8 mouse cellular contexts compared by ENCODE assay signal in genomic region chr11:49203129-49203768, GRCm38 (mm10). TPM values are rescaled to one million over a fixed set of nuclear protein-coding genes. Genes with fewer than 3 reads are reported as not detected.
DNase-seq lines count a peak whose midpoint lies in the region; ATAC-seq lines count a peak whose summit lies in the region.

Zfp62 (plus strand) TSS chr11:49203292.

- peak within 1 kb of the TSS; percentile 68 for H3K4me2 ChIP-seq in embryonic facial prominence, embryonic 14.5 days (ENCODE audit: low read depth, low read length)
- H3K4me2 ChIP-seq in kidney, embryonic 14.5 days (replicated peaks; ENCODE audit: low read depth, low read length) = peak within 1 kb of the TSS; percentile 75
- peak within 1 kb of the TSS; percentile 69 for H3K4me2 ChIP-seq in limb, embryonic 15.5 days

- peak within 1 kb of the TSS; percentile 99 for H3K27ac ChIP-seq in embryonic facial prominence, embryonic 14.5 days (replicated peaks; ENCODE audit: low read depth, low read length)
- peak within 1 kb of the TSS; percentile 99 for H3K27ac ChIP-seq in kidney, embryonic 14.5 days (ENCODE audit: low read depth, low read length)
- H3K27ac ChIP-seq in limb, embryonic 15.5 days = peak within 1 kb of the TSS; percentile 99

- WGBS in embryonic facial prominence, embryonic 14.5 days = 1% methylated on average over 32 of the region's 47 CpGs
- WGBS in kidney, embryonic 14.5 days = 0% methylated on average over 43 of the region's 47 CpGs
- under 1% methylated on average over 47 of the region's 47 CpGs for WGBS in limb, embryonic 15.5 days

- peak within 1 kb of the TSS; percentile 99 for H3K9ac ChIP-seq in embryonic facial prominence, embryonic 14.5 days (ENCODE audit: low read depth, low read length)
- peak within 1 kb of the TSS; percentile 97 for H3K9ac ChIP-seq in kidney, embryonic 14.5 days (ENCODE audit: low read depth, low read length)
- H3K9ac ChIP-seq in limb, embryonic 15.5 days = peak within 1 kb of the TSS; percentile 95

- peak; percentile 95 for ATAC-seq in embryonic facial prominence, embryonic 14.5 days (ENCODE audit: low read depth)
- ATAC-seq in kidney, embryonic 14.5 days (ENCODE audit: low FRiP score, low TSS enrichment) = peak; percentile 94
- peak; percentile 90 for ATAC-seq in limb, embryonic 15.5 days (ENCODE audit: insufficient number of reproducible peaks, low FRiP score, low TSS enrichment, low read depth)

- peak; percentile 93 for DNase-seq in 3T3-L1 (ENCODE audit: low read depth, low spot score)
- peak; percentile 88 to 89 for DNase-seq in adrenal gland, postnatal 4 days (ENCODE audit: low spot score in 2 of 2)
- DNase-seq in embryonic facial prominence, embryonic 14.5 days (ENCODE audit: low spot score) = peak; percentile 96
- DNase-seq in heart, adult 9 months (ENCODE audit: low spot score in 2 of 2) = peak; percentile 93 to 95
- DNase-seq in monocyte, adult 2 months (ENCODE audit: low read depth in 1 of 2, low spot score in 2 of 2) = peak; percentile 83 to 91
- DNase-seq in spleen, postnatal 36 days (ENCODE audit: low spot score in 2 of 2) = peak; percentile 91 to 93

- H3K4me3 ChIP-seq in embryonic facial prominence, embryonic 14.5 days (ENCODE audit: low read depth, low read length) = peak within 1 kb of the TSS; percentile 90
- H3K4me3 ChIP-seq in kidney, embryonic 14.5 days (ENCODE audit: low read length) = peak within 1 kb of the TSS; percentile 88
- peak within 1 kb of the TSS; percentile 84 for H3K4me3 ChIP-seq in limb, embryonic 15.5 days

- no peaks in the 10 kb centered on the region for H3K9me3 ChIP-seq in embryonic facial prominence, embryonic 14.5 days (ENCODE audit: control insufficient read depth, low read length)
- no peaks in the 10 kb centered on the region for H3K9me3 ChIP-seq in kidney, embryonic 14.5 days (ENCODE audit: control insufficient read depth, low read length)
- no peaks in the 10 kb centered on the region for H3K9me3 ChIP-seq in limb, embryonic 15.5 days

- H3K27me3 ChIP-seq in embryonic facial prominence, embryonic 14.5 days (replicated peaks; ENCODE audit: control insufficient read depth, insufficient read depth, low read length) = no peaks in the 10 kb centered on the region
- no peaks in the 10 kb centered on the region for H3K27me3 ChIP-seq in kidney, embryonic 14.5 days (ENCODE audit: control insufficient read depth, insufficient read depth, low read length)
- H3K27me3 ChIP-seq in limb, embryonic 15.5 days = no peaks in the 10 kb centered on the region

- H3K36me3 ChIP-seq in embryonic facial prominence, embryonic 14.5 days (ENCODE audit: control insufficient read depth, insufficient read depth, low read length) = peaks cover 14% of the 10 kb centered on the region; the same call in 1 of the 2 replicates
- H3K36me3 ChIP-seq in kidney, embryonic 14.5 days (ENCODE audit: control insufficient read depth, insufficient read depth, low read length) = peaks cover 9% of the 10 kb centered on the region
- peaks cover 9% of the 10 kb centered on the region for H3K36me3 ChIP-seq in limb, embryonic 15.5 days

- peaks cover 13% of the 10 kb centered on the region; the same call in 1 of the 2 replicates for H3K4me1 ChIP-seq in embryonic facial prominence, embryonic 14.5 days (ENCODE audit: control insufficient read depth, insufficient read depth, low read length)
- peaks cover 6% of the 10 kb centered on the region; the same call in 1 of the 2 replicates for H3K4me1 ChIP-seq in kidney, embryonic 14.5 days (ENCODE audit: control insufficient read depth, insufficient read depth, low read length)
- H3K4me1 ChIP-seq in limb, embryonic 15.5 days = peaks cover 11% of the 10 kb centered on the region

RNA-seq across cellular contexts. Expression of gene Zfp62, which starts in this region (rescaled TPM):
- total RNA-seq in adrenal gland, postnatal 4 days (2021) = 10 to 100 TPM; 47.3 to 48.7 TPM
- polyA plus RNA-seq in embryonic facial prominence, embryonic 14.5 days (2014; fragmentation: Nextera tagmentation; extraction: Ambion mirVana) = 40.4 and 42.0 TPM in 2 replicates
- 27.6 and 51.1 TPM in 2 replicates for polyA plus RNA-seq in kidney, embryonic 14.5 days (2014; fragmentation: Nextera tagmentation; extraction: Ambion mirVana)
- 33.8 and 36.9 TPM in 2 replicates for polyA plus RNA-seq in limb, embryonic 15.5 days (2015; fragmentation: Nextera tagmentation; extraction: Ambion mirVana)

Comparison
In these comparisons a context has a peak if more than half of its experiments do, and no peak if none do; other contexts are left out.
1. Peak in every context shown above with its lines: DNase-seq, ATAC-seq, H3K4me3 ChIP-seq and H3K27ac ChIP-seq.